Mouse (Mus musculus) hindbrain, embryonic 16.5 days (tissue): ENCODE data around the gene Ccm2l. TPM values are rescaled to one million over a fixed set of nuclear protein-coding genes. Genes with fewer than 3 reads are reported as not detected.

Experiments
- ATAC-seq: fragments of 200-750 bp; cut with Nextera tagmentation; 2 replicates; pipeline ENCODE4 v1.8.0; 2017; ENCODE audit warnings: moderate TSS enrichment, moderate library complexity
- H3K27ac ChIP-seq: fragments of 300-500 bp; sonication (generic); 2 replicates; pipeline ENCODE4 v1.5.1; 2014; ENCODE audit warnings: low read depth, mild to moderate bottlenecking, control low read depth, low read length, moderate library complexity
- H3K27me3 ChIP-seq: fragments of 300-500 bp; sonication (generic); replicated peaks from 2 replicates; pipeline ENCODE4 v1.6.1; 2014; ENCODE audit warnings: low read length; ENCODE audit not compliant: control insufficient read depth, insufficient read depth
- H3K36me3 ChIP-seq: fragments of 300-500 bp; sonication (generic); 2 replicates; pipeline ENCODE4 v1.6.1; 2014; ENCODE audit warnings: mild to moderate bottlenecking, low read length, moderate library complexity, mixed read lengths; ENCODE audit not compliant: control insufficient read depth, insufficient read depth
- H3K4me1 ChIP-seq: fragments of 300-500 bp; sonication (generic); 2 replicates; pipeline ENCODE4 v1.6.1; 2014; ENCODE audit warnings: low read depth, low read length; ENCODE audit not compliant: control insufficient read depth, insufficient read depth
- H3K4me2 ChIP-seq: fragments of 300-500 bp; sonication (generic); 2 replicates; pipeline ENCODE4 v1.6.1; 2014; ENCODE audit warnings: mild to moderate bottlenecking, low read length, control low read depth, moderate library complexity
- H3K4me3 ChIP-seq: fragments of 300-500 bp; sonication (generic); 2 replicates; pipeline ENCODE4 v1.5.1; 2014; ENCODE audit warnings: mild to moderate bottlenecking, low read length, control low read depth, moderate library complexity
- H3K9ac ChIP-seq: fragments of 300-500 bp; sonication (generic); 2 replicates; pipeline ENCODE4 v1.6.1; 2014; ENCODE audit warnings: low read depth, mild to moderate bottlenecking, control low read depth, low read length, moderate library complexity
- H3K9me3 ChIP-seq: fragments of 300-500 bp; sonication (generic); 2 replicates; pipeline ENCODE4 v1.6.1; 2014; ENCODE audit warnings: mild to moderate bottlenecking, low read length, moderate library complexity; ENCODE audit not compliant: control insufficient read depth
- WGBS: fragments of 180-500 bp; shearing (Covaris S2); extraction: QIAGEN DNeasy Blood & Tissue Kit; methylation state at CpG from one replicate; pipeline ENCODE4 v1.1.7; 2014; 5-methylcytosine and 5-hydroxymethylcytosine counted together
- polyA plus RNA-seq: library from polyadenylated mRNA; unstranded; fragments of >200 nt; fragmentation: Nextera tagmentation; extraction: Ambion mirVana; gene quantifications from 2 replicates; pipeline ENCODE4 v1.2.1, GENCODE M21; 2015

Gene Ccm2l
- polyA plus RNA-seq, 1 experiment from 2014 or later: 0.58 TPM

- Histone ChIP-seq H3K36me3 (peaks cover 12% of the 10 kb centered on the region), H3K4me1 (peaks cover 36% of the 10 kb centered on the region), H3K4me2 (no peak overlapping the region), H3K27ac (peak overlapping the region; percentile 86), H3K9ac (no peak overlapping the region; the same call in 1 of the 2 replicates), H3K4me3 (no peak overlapping the region), H3K27me3 (no peaks in the 10 kb centered on the region; the same call in 1 of the 2 replicates), H3K9me3 (no peaks in the 10 kb centered on the region)
- no peak for ATAC-seq
- 79% methylated on average over 4 of the region's 4 CpGs for WGBS
These were observed 15.8 kb upstream of the Ccm2l start for GRCm38 (mm10) chr2:153049997-153050358.

GRCm38 (mm10) chr2:153051095-153051494 lies 14.7 kb upstream of the Ccm2l start:
- Histone ChIP-seq H3K36me3 (peaks cover 16% of the 10 kb centered on the region), H3K9ac (no peak overlapping the region), H3K4me3 (no peak overlapping the region), H3K4me2 (no peak overlapping the region), H3K4me1 (peaks cover 33% of the 10 kb centered on the region), H3K9me3 (no peaks in the 10 kb centered on the region), H3K27ac (no peak overlapping the region), H3K27me3 (no peaks in the 10 kb centered on the region; the same call in 1 of the 2 replicates)
- WGBS: 77% methylated on average over 6 of the region's 6 CpGs
- ATAC-seq: no peak

- no peak for ATAC-seq
- no peak overlapping the region for H3K4me3 ChIP-seq
- H3K4me2 ChIP-seq: no peak overlapping the region
- no peaks in the 10 kb centered on the region for H3K9me3 ChIP-seq
- H3K9ac ChIP-seq: no peak overlapping the region
- peaks cover 29% of the 10 kb centered on the region for H3K4me1 ChIP-seq
- peaks cover 16% of the 10 kb centered on the region for H3K36me3 ChIP-seq
- H3K27ac ChIP-seq: no peak overlapping the region
- 85% methylated on average over 9 of the region's 9 CpGs for WGBS
- H3K27me3 ChIP-seq: no peaks in the 10 kb centered on the region; the same call in 1 of the 2 replicates
These were observed 14.2 kb upstream of the Ccm2l start for GRCm38 (mm10) chr2:153051537-153051936.

- Histone ChIP-seq H3K27ac (no peak overlapping the region), H3K27me3 (no peaks in the 10 kb centered on the region; the same call in 1 of the 2 replicates), H3K36me3 (peaks cover 17% of the 10 kb centered on the region), H3K9ac (no peak overlapping the region), H3K4me1 (peaks cover 27% of the 10 kb centered on the region), H3K9me3 (no peaks in the 10 kb centered on the region), H3K4me3 (no peak overlapping the region), H3K4me2 (0 out of 2 replicates have a peak overlapping the region, but pooled peaks have one; percentile 5)
- WGBS: 9% methylated on average over 30 of the region's 30 CpGs
- ATAC-seq: no peak
These were observed 12.9 kb upstream of the Ccm2l start for GRCm38 (mm10) chr2:153052700-153053351.

GRCm38 (mm10) chr2:153053896-153054295 lies 11.9 kb upstream of the Ccm2l start:
- Histone ChIP-seq H3K36me3 (peaks cover 21% of the 10 kb centered on the region), H3K27ac (no peak overlapping the region), H3K9me3 (no peaks in the 10 kb centered on the region), H3K4me1 (peaks cover 18% of the 10 kb centered on the region), H3K9ac (no peak overlapping the region), H3K4me2 (no peak overlapping the region), H3K27me3 (no peaks in the 10 kb centered on the region; the same call in 1 of the 2 replicates), H3K4me3 (no peak overlapping the region)
- ATAC-seq: no peak
- 93% methylated on average over 8 of the region's 8 CpGs for WGBS

GRCm38 (mm10) chr2:153055270-153055920 lies 10.4 kb upstream of the Ccm2l start:
- H3K9me3 ChIP-seq: no peaks in the 10 kb centered on the region
- no peaks in the 10 kb centered on the region; the same call in 1 of the 2 replicates for H3K27me3 ChIP-seq
- 61% methylated on average over 6 of the region's 6 CpGs for WGBS
- peaks cover 7% of the 10 kb centered on the region for H3K4me1 ChIP-seq
- no peak overlapping the region for H3K4me3 ChIP-seq
- peaks cover 21% of the 10 kb centered on the region for H3K36me3 ChIP-seq
- ATAC-seq: no peak
- no peak overlapping the region for H3K4me2 ChIP-seq
- no peak overlapping the region for H3K9ac ChIP-seq
- no peak overlapping the region for H3K27ac ChIP-seq

- Histone ChIP-seq H3K36me3 (peaks cover 21% of the 10 kb centered on the region), H3K27me3 (no peaks in the 10 kb centered on the region), H3K27ac (no peak overlapping the region), H3K4me3 (no peak overlapping the region), H3K4me2 (no peak overlapping the region), H3K4me1 (no peaks in the 10 kb centered on the region), H3K9me3 (no peaks in the 10 kb centered on the region), H3K9ac (no peak overlapping the region)
- no peak for ATAC-seq
- 71% methylated on average over 4 of the region's 4 CpGs for WGBS
These were observed 7.4 kb upstream of the Ccm2l start for GRCm38 (mm10) chr2:153058365-153058764.

GRCm38 (mm10) chr2:153060216-153060615 lies 5.5 kb upstream of the Ccm2l start:
- Histone ChIP-seq H3K4me2 (no peak overlapping the region), H3K4me1 (no peaks in the 10 kb centered on the region), H3K27ac (no peak overlapping the region), H3K9me3 (no peaks in the 10 kb centered on the region), H3K4me3 (no peak overlapping the region), H3K36me3 (peaks cover 7% of the 10 kb centered on the region), H3K9ac (no peak overlapping the region), H3K27me3 (no peaks in the 10 kb centered on the region)
- no peak for ATAC-seq
- WGBS: 88% methylated on average over 7 of the region's 7 CpGs

- WGBS: 61% methylated on average over 3 of the region's 3 CpGs
- H3K9ac ChIP-seq: no peak overlapping the region
- no peaks in the 10 kb centered on the region for H3K9me3 ChIP-seq
- H3K27me3 ChIP-seq: no peaks in the 10 kb centered on the region
- H3K4me2 ChIP-seq: no peak overlapping the region
- H3K4me1 ChIP-seq: no peaks in the 10 kb centered on the region
- H3K27ac ChIP-seq: no peak overlapping the region
- H3K36me3 ChIP-seq: no peaks in the 10 kb centered on the region
- no peak overlapping the region for H3K4me3 ChIP-seq
- ATAC-seq: no peak
These were observed 2.4 kb upstream of the Ccm2l start for GRCm38 (mm10) chr2:153063394-153063793.
